Mouse (Mus musculus) heart, postnatal 25 days (tissue): ENCODE results near the gene Dock9. TPM values are rescaled to one million over a fixed set of nuclear protein-coding genes. Genes with fewer than 3 reads are reported as not detected.

Experiments
- DNase-seq: peaks from one replicate; pipeline ENCODE4 v3.0.0; 2022; ENCODE audit warnings: low spot score
- intact Hi-C: fragments of 180-260 bp; cut with DNase I; formaldehyde crosslinking; loops from one replicate; pipeline ENCODE4 v1.15.1; 2025
- total RNA-seq, 2 experiments: library from RNA; stranded (reverse); gene quantifications; 2 replicates each; pipeline ENCODE4 v1.2.3; 2021

Gene Dock9
- total RNA-seq, 2 experiments from 2014 or later: 28.7 to 34.2 TPM

DNA sequence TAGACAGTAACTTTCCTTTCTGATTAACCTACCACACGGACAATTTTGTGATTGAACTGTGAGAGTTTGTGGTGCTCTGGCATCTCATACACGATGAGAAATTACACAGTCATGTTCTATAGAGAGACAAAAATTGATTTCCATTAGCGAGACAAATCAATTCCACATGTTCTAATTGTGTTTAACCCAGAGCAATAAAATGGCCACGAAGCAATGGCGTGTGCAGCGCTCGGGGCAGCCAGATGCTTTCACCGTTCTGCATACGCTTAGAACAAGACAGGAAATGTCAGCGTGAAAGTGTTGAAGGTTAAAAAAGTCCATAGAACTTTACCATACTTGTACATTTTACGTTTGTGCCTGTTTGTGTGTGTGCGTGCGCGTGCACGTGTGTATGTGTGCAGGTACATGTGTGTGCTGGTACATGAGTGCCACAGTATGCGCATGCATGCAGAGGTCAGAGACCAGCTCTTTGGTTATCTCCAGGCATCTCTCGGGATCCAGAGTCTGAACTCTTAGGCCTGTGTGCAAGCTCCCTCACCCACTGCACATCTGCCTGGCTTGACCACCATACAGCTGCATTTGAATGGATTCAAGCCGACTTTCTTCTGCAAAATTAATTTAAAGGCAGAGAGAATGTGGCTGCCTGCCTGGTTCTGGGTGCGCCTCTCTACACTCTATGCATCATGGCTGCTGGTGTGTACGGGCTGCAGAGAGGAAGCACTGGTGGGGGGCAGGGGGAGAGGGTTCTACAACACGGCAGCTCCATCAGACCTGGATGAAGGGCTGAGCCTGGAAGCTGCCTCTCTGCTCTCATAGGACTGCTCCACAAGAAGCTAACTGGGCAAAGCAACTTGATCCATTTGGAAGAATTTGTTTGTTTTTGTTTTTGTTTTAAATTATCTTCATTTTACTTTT lies 241.0 kb downstream of the Dock9 start:
- DNase-seq: no peak
- intact Hi-C loops: no loop called here

DNA sequence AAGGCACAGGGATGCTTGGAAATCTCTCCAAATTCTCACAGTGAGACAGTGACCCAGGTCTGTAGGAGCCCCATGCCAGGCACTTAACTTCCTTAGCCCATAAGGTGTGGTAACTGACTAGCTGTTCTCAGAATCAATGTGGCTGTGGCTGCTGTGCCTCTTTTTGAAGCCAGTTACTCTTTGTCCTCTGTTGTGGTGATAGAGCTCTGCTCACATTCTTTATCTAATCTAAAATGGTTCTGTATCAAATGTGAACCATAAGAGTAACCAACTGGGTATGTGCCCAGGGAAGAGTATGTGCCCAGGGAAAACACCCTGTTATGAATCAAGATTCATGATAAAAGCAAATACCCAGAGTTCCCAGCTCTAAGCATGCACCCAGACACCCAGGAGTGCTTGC lies 243.9 kb downstream of the Dock9 start:
- DNase-seq: no peak
- intact Hi-C loops: no loop called here

- no peak for DNase-seq
- intact Hi-C loops: no loop called here
These were observed 245.1 kb downstream of the Dock9 start for GRCm38 (mm10) chr14:121552586-121552985.

DNA sequence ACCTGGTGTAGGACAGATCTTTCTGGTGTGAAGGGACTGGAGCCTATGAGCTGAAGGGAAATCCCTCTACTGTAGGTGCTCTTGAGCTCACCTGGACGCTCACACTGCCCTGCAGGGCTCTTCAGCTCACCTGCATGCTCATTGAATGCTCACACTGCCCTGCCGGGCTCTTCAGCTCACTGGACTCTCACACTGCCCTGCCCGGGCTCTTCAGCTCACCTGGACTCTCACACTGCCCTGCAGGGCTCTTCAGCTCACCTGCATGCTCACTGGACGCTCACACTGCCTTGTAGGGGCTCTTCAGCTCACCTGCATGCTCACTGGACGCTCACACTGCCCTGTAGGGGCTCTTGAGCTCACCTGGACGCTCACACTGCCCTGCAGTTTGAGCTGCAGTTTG lies 247.8 kb downstream of the Dock9 start:
- intact Hi-C loops: no loop called here
- no peak for DNase-seq

- intact Hi-C loops: no loop called here
- DNase-seq: no peak
These were observed 249.9 kb downstream of the Dock9 start for GRCm38 (mm10) chr14:121547745-121548144.

GRCm38 (mm10) chr14:121546621-121547020 lies 251.0 kb downstream of the Dock9 start:
- intact Hi-C loops: no loop called here
- DNase-seq: no peak

DNA sequence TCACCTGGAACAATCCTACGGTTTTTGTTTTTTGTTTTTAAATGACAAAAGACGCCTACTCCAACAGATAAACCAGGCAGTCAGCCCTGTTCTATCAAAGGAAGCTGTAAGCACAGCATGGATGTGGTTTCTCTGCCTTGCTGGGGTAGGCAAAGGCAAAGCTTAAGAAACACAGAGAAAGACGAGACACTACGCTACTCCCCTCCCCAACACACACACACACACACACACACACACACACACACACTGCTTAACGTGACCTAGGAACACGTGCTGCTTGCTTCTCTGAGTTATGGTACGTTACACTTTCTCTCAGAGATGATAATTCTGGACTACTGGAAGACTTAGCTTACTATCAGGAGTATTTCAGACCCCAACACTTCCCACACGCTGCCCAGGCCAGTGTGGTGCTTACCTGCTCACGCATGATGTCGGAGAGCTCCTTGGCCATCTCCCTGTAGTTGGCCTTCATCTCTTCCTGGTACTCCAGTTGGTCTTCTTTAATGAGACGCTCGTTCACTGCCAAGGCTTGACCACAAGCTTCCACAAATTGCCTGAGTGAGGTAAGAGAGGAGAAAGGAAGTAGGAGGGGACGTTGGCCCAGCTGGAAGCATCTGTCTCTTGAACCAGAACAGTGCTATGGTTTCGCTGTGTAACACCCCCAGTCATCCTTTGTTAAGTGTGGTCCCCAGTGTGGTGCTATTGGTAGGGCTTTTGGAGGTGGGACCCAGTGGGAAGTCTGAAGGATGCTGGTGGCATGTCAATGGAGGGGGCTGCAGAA lies 251.9 kb downstream of the Dock9 start:
- intact Hi-C loops: no loop called here
- DNase-seq: no peak

GRCm38 (mm10) chr14:121541262-121541661 lies 256.4 kb downstream of the Dock9 start:
- intact Hi-C loops: no loop called here
- DNase-seq: no peak

DNA sequence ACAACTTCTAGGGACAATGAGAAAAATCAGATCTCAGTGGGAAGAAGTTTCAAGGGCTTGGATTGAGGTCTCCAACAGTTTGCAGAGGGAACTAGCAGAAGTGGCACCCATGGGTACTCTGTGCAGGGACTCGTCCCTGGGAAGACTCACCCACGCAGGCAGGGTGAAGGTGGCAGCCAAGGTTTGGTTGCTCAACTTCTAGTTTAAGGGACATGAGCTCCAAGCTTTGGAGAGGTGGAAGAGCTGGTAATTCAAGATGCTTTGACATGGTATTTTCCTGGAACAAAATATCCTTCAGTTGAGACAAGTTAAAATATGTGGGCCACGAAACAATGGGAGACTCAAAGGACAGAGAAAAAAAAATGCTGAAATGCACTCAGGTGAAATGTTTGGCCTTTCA lies 263.1 kb downstream of the Dock9 start:
- intact Hi-C loops: no loop called here
- no peak for DNase-seq

- intact Hi-C loops: no loop called here
- no peak for DNase-seq
These were observed 266.8 kb downstream of the Dock9 start for GRCm38 (mm10) chr14:121530853-121531252.

- intact Hi-C loops: no loop called here
- no peak for DNase-seq
These were observed 269.8 kb downstream of the Dock9 start for GRCm38 (mm10) chr14:121527883-121528282.

DNA sequence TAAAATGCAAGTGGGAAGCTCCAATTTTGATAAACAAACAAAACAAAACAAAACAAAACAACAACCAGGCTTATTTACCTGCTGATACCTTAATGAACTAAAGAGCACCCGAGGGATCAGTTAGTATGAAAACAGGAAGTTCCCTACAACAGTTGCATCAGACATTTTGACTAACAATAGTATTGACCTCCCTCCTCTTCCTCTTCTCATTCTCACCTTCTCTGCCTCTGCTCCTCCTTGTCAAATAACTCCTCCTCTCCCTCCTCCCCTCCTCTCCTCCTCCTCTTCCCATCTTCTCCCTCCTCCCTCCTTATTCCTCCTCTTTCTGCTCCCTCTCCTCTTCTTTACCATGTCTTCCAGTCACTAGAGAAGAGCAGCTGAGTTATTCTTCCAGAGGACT lies 270.4 kb downstream of the Dock9 start:
- intact Hi-C loops: no loop called here
- no peak for DNase-seq

GRCm38 (mm10) chr14:121521709-121522108 lies 275.9 kb downstream of the Dock9 start:
- intact Hi-C loops: no loop called here
- no peak for DNase-seq

GRCm38 (mm10) chr14:121516881-121517280 lies 280.8 kb downstream of the Dock9 start:
- DNase-seq: no peak
- intact Hi-C loops: no loop called here

GRCm38 (mm10) chr14:121508929-121509328 lies 288.7 kb downstream of the Dock9 start:
- DNase-seq: no peak
- intact Hi-C loops: no loop called here

DNA sequence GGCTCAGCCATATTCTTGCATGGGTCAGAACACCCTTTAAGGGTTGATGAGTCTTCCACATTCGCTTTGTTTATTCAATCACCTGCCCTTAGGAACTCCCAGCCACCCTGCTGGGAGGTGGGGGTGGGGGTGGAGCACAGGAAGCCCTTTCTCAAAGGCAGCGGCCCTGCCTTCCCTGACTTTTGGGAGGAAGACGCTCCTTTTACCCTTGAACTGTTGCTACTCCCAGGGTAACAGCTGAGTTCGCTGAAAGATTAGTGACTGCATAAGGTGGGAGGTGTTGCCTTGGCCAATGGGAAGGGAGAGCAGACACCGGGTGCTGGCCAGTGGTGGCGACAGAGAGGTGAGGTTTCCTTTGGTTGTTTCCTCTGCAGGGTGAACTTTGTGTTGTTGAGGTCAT lies 291.3 kb downstream of the Dock9 start:
- no peak for DNase-seq
- intact Hi-C loops: no loop called here

- intact Hi-C loops: no loop called here
- DNase-seq: no peak
These were observed 292.2 kb downstream of the Dock9 start for GRCm38 (mm10) chr14:121505485-121505860.

- DNase-seq: no peak
- intact Hi-C loops: no loop called here
These were observed 292.7 kb downstream of the Dock9 start, which contains the start of gene Slc15a1 for GRCm38 (mm10) chr14:121504781-121505484. Slc15a1 (minus strand) TSS chr14:121505252.

DNA sequence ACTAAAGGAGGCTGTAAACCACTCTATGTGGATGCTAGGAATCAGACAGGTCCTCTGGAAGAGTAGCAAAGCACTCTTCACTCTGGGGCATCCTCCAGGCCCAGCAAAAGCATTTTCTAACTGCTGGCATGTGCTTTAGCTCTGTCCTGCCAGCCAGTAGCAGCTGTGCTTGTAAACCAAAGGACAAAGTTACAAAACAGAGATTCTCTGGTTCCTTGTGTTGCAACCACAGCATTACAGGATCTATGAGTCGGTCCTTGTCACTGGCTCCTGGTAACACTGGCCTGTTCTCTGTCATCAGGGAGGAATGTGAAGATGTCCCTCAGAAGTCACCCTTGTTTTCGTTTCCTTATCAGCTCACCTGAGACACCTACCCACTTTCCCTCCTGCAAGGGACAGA lies 297.1 kb downstream of the Dock9 start:
- intact Hi-C loops: no loop called here
- DNase-seq: no peak

DNA sequence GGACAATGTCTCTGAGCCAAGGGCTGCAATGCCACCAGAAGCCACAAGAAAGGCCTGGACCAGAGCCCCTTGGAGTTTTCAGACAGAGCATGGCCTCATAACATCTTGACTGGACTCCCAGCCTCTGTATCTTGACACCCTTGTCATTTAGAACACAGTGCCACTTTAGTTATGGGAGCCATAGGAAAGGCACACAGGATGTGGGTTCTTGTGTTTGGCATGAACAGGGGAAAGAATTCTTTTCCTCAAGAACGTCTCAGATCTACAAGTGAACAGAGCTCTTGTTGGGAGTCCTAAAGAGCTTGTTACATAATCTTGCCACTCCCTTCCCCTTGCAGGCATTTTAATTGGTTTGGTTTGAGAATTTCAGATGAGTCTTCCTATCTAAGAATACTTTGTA lies 297.9 kb downstream of the Dock9 start:
- intact Hi-C loops: no loop called here
- no peak for DNase-seq

DNA sequence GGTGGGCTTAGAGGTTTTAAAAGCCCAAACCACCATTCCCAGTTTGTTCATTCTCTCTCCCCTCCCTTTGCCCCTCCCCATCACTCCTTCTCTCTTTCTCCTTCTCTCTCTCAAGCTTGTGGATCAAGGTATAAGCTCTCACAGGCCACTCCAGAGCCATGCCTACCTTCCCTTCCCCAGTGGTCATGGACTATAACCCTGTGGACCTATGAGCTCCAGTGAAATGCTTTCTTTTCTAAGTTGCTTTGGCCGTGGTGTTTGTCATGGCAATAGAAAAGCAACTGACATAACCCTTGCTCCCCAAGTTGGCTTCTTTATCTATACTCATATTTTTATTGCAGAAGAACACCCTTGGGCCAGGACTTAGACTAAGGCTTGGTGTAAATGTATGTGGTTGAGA lies 299.8 kb downstream of the Dock9 start:
- no peak for DNase-seq
- intact Hi-C loops: no loop called here
